Mouse (Mus musculus): ENCODE data around the gene Pan2. TPM values are rescaled to one million over a fixed set of nuclear protein-coding genes. Genes with fewer than 3 reads are reported as not detected.
"Not testable (repeated sequence)": the region's sequence is repeated elsewhere in the genome, so short reads cannot be mapped to it uniquely, and the experiment has no call there.

The Pan2 gene
- polyA plus RNA-seq, 1 experiment from 2014 or later, result 17.9 TPM

GRCm38 (mm10) chr10:128269206-128269910 is 33.8 kb upstream of the Pan2 start:
- Histone ChIP-seq H3K9ac (peak overlapping the region; percentile 69), H3K27me3 (replicated peaks) (no peaks in the 10 kb centered on the region), H3K27ac (peak overlapping the region; percentile 58), H3K4me1 (peaks cover 26% of the 10 kb centered on the region), H3K36me3 (peaks cover 3% of the 10 kb centered on the region; the same call in 1 of the 2 replicates), H3K9me3 (replicated peaks) (no peaks in the 10 kb centered on the region), H3K4me3 (peak overlapping the region; percentile 86), H3K4me2 (peak overlapping the region; percentile 73)
- ATAC-seq, result no peak
- 79% methylated on average over 16 of the region's 16 CpGs for WGBS (ENCODE audit: insufficient replicate concordance)

- H3K27ac ChIP-seq, result peak within 1 kb of the TSS; percentile 82
- ATAC-seq, result peak; percentile 98
- H3K36me3 ChIP-seq, result peaks cover 6% of the 10 kb centered on the region
Observed at GRCm38 (mm10) chr10:128270287-128270841, 32.8 kb upstream of the Pan2 start, which contains the start of gene Stat2. Gene Stat2, plus strand, starts transcription at chr10:128270559.

GRCm38 (mm10) chr10:128270866-128271265 is 32.3 kb upstream of the Pan2 start:
- 32% methylated on average over 7 of the region's 7 CpGs for WGBS (ENCODE audit: insufficient replicate concordance)
- H3K9ac ChIP-seq, result peak overlapping the region; percentile 88

More at GRCm38 (mm10) chr10:128270287-128270841, 32.8 kb upstream of the Pan2 start, which contains the start of gene Stat2:
- Histone ChIP-seq H3K27me3 (replicated peaks) (no peaks in the 10 kb centered on the region), H3K9ac (peak within 1 kb of the TSS; percentile 88), H3K4me1 (peaks cover 31% of the 10 kb centered on the region), H3K4me2 (peak within 1 kb of the TSS; percentile 73), H3K4me3 (peak within 1 kb of the TSS; percentile 86), H3K9me3 (replicated peaks) (no peaks in the 10 kb centered on the region)
- WGBS (ENCODE audit: insufficient replicate concordance), result under 1% methylated on average over 43 of the region's 43 CpGs

GRCm38 (mm10) chr10:128271883-128272282 is 31.3 kb upstream of the Pan2 start:
- Histone ChIP-seq H3K4me2 (no peak overlapping the region), H3K9ac (no peak overlapping the region)

More at GRCm38 (mm10) chr10:128270866-128271265, 32.3 kb upstream of the Pan2 start:
- H3K4me1 ChIP-seq, result peaks cover 31% of the 10 kb centered on the region
- no peaks in the 10 kb centered on the region for H3K9me3 ChIP-seq (replicated peaks)
- H3K4me2 ChIP-seq, result peak overlapping the region; percentile 73
- no peaks in the 10 kb centered on the region for H3K27me3 ChIP-seq (replicated peaks)
- H3K4me3 ChIP-seq, result peak overlapping the region; percentile 86
- no peak for ATAC-seq
- H3K27ac ChIP-seq, result peak overlapping the region; percentile 82
- H3K36me3 ChIP-seq, result peaks cover 6% of the 10 kb centered on the region

GRCm38 (mm10) chr10:128272819-128273439 is 30.2 kb upstream of the Pan2 start:
- 78% methylated on average over 6 of the region's 7 CpGs for WGBS (ENCODE audit: insufficient replicate concordance)
- not testable (repeated sequence) for H3K9ac ChIP-seq; H3K27ac ChIP-seq; H3K4me2 ChIP-seq; ATAC-seq; H3K9me3 ChIP-seq (replicated peaks); H3K4me3 ChIP-seq; H3K27me3 ChIP-seq (replicated peaks)
- Histone ChIP-seq H3K36me3 (peaks cover 23% of the 10 kb centered on the region), H3K4me1 (peaks cover 31% of the 10 kb centered on the region)

More at GRCm38 (mm10) chr10:128271883-128272282, 31.3 kb upstream of the Pan2 start:
- WGBS (ENCODE audit: insufficient replicate concordance), result 65% methylated on average over 2 of the region's 2 CpGs
- no peak for ATAC-seq
- Histone ChIP-seq H3K27me3 (replicated peaks) (no peaks in the 10 kb centered on the region), H3K9me3 (replicated peaks) (no peaks in the 10 kb centered on the region), H3K4me3 (no peak overlapping the region), H3K27ac (no peak overlapping the region), H3K4me1 (peaks cover 31% of the 10 kb centered on the region), H3K36me3 (peaks cover 13% of the 10 kb centered on the region)

GRCm38 (mm10) chr10:128275374-128275773 is 27.8 kb upstream of the Pan2 start:
- not testable (repeated sequence) for H3K4me2 ChIP-seq; H3K9ac ChIP-seq; H3K27ac ChIP-seq; ATAC-seq; H3K9me3 ChIP-seq (replicated peaks); H3K27me3 ChIP-seq (replicated peaks); H3K4me3 ChIP-seq
- Histone ChIP-seq H3K36me3 (peaks cover 46% of the 10 kb centered on the region), H3K4me1 (peaks cover 22% of the 10 kb centered on the region)
- 87% methylated on average over 1 of the region's 1 CpGs for WGBS (ENCODE audit: insufficient replicate concordance)

- H3K27me3 ChIP-seq (replicated peaks), result no peaks in the 10 kb centered on the region
- H3K4me2 ChIP-seq, result no peak overlapping the region
- H3K4me1 ChIP-seq, result peaks cover 5% of the 10 kb centered on the region; the same call in 1 of the 2 replicates
- no peaks in the 10 kb centered on the region for H3K9me3 ChIP-seq (replicated peaks)
- WGBS (ENCODE audit: insufficient replicate concordance), result 72% methylated on average over 6 of the region's 6 CpGs
- H3K27ac ChIP-seq, result no peak overlapping the region
- H3K9ac ChIP-seq, result no peak overlapping the region
- no peak for ATAC-seq
- peaks cover 71% of the 10 kb centered on the region for H3K36me3 ChIP-seq
- H3K4me3 ChIP-seq, result no peak overlapping the region
Observed at GRCm38 (mm10) chr10:128278158-128278557, 25.0 kb upstream of the Pan2 start.

GRCm38 (mm10) chr10:128280943-128281342 is 22.2 kb upstream of the Pan2 start:
- no peak for ATAC-seq
- Histone ChIP-seq H3K4me3 (no peak overlapping the region), H3K9ac (no peak overlapping the region), H3K4me2 (no peak overlapping the region), H3K9me3 (replicated peaks) (no peaks in the 10 kb centered on the region), H3K27me3 (replicated peaks) (no peaks in the 10 kb centered on the region), H3K4me1 (no peaks in the 10 kb centered on the region), H3K36me3 (peaks cover 93% of the 10 kb centered on the region), H3K27ac (no peak overlapping the region)
- 70% methylated on average over 6 of the region's 6 CpGs for WGBS (ENCODE audit: insufficient replicate concordance)

GRCm38 (mm10) chr10:128281682-128282081 is 21.5 kb upstream of the Pan2 start:
- Histone ChIP-seq H3K27ac (no peak overlapping the region), H3K27me3 (replicated peaks) (no peaks in the 10 kb centered on the region), H3K4me3 (no peak overlapping the region), H3K9ac (no peak overlapping the region), H3K36me3 (peaks cover 96% of the 10 kb centered on the region), H3K4me2 (no peak overlapping the region), H3K4me1 (no peaks in the 10 kb centered on the region), H3K9me3 (replicated peaks) (no peaks in the 10 kb centered on the region)
- 88% methylated on average over 14 of the region's 14 CpGs for WGBS (ENCODE audit: insufficient replicate concordance)
- ATAC-seq, result no peak

- H3K9ac ChIP-seq, result no peak overlapping the region
- no peaks in the 10 kb centered on the region for H3K27me3 ChIP-seq (replicated peaks)
- ATAC-seq, result no peak
- H3K4me1 ChIP-seq, result no peaks in the 10 kb centered on the region
- peaks cover 95% of the 10 kb centered on the region for H3K36me3 ChIP-seq
- no peak overlapping the region for H3K4me2 ChIP-seq
- no peaks in the 10 kb centered on the region for H3K9me3 ChIP-seq (replicated peaks)
- WGBS (ENCODE audit: insufficient replicate concordance), result 80% methylated on average over 20 of the region's 20 CpGs
- no peak overlapping the region for H3K27ac ChIP-seq
- no peak overlapping the region for H3K4me3 ChIP-seq
Observed at GRCm38 (mm10) chr10:128282886-128283450, 20.2 kb upstream of the Pan2 start.

- H3K9me3 ChIP-seq (replicated peaks), result no peaks in the 10 kb centered on the region
- no peak overlapping the region for H3K9ac ChIP-seq
- no peak overlapping the region for H3K4me3 ChIP-seq
- no peaks in the 10 kb centered on the region for H3K27me3 ChIP-seq (replicated peaks)
- H3K4me2 ChIP-seq, result no peak overlapping the region
- no peak overlapping the region for H3K27ac ChIP-seq
- peaks cover 92% of the 10 kb centered on the region for H3K36me3 ChIP-seq
- ATAC-seq, result 0 out of 2 replicates have a peak, but pooled peaks have one; percentile 17
- 65% methylated on average over 31 of the region's 31 CpGs for WGBS (ENCODE audit: insufficient replicate concordance)
- H3K4me1 ChIP-seq, result no peaks in the 10 kb centered on the region
Observed at GRCm38 (mm10) chr10:128283604-128284579, 19.2 kb upstream of the Pan2 start.

Data from liver, embryonic 12.5 days (tissue).